Mouse (Mus musculus): ENCODE results near the gene Six3. TPM values are rescaled to one million over a fixed set of nuclear protein-coding genes. Genes with fewer than 3 reads are reported as not detected.

Six3 gene
- total and polyA plus RNA-seq, 3 experiments = not detected

DNA sequence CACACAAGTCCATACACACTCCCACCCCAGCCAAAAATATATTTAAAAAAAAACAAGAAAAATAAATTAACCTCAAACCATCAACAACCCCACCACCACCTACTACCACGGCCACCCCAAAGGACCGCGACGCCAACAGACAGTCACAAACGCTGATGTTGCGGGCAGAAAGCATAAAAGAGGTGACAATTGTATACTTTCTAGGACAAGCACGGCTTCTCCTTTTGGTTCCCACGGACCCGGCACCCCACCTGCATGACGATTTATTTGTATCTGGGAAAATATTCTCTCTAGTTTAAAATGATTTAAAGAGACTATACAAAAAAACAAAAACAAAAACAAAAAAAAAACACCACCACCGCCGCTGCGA is 10.6 kb downstream of the Six3 start:
- H3K9ac ChIP-seq (ENCODE audit: control insufficient read depth, low read depth, low read length, poor library complexity, severe bottlenecking) = no peak overlapping the region
- H3K4me1 ChIP-seq (ENCODE audit: control insufficient read depth in 1 of 2, insufficient read depth in 2 of 2, low read length in 2 of 2) = no peaks in the 10 kb centered on the region
- no peak overlapping the region for H3K4me3 ChIP-seq (ENCODE audit: control insufficient read depth in 1 of 2, insufficient read depth in 1 of 2, low read depth in 2 of 2, low read length in 2 of 2)
- H3K79me2 ChIP-seq (ENCODE audit: control insufficient read depth, insufficient read depth, low read length, poor library complexity) = no peaks in the 10 kb centered on the region
- DNase-seq (ENCODE audit: low read depth, low spot score) = no peak
- TF ChIP-seq CHD1 (IDR thresholded peaks at IDR 0.05; ENCODE audit: low read depth, low read length) = no peak
- TF ChIP-seq ETS1 (IDR thresholded peaks at IDR 0.05; ENCODE audit: low read depth, low read length) = no peak
- no peak for TF ChIP-seq MAFK (IDR thresholded peaks at IDR 0.05; ENCODE audit: borderline replicate concordance, low read depth, low read length)
- no peak for TF ChIP-seq MYB (IDR thresholded peaks at IDR 0.05; ENCODE audit: low read depth, low read length)
- TF ChIP-seq CHD2 (IDR thresholded peaks at IDR 0.05; ENCODE audit: low read length) = no peak
- no peak for TF ChIP-seq RCOR1 (IDR thresholded peaks at IDR 0.05; ENCODE audit: low read depth, low read length)
- no peak for TF ChIP-seq POLR2A (IDR thresholded peaks at IDR 0.05; ENCODE audit: control insufficient read depth in 1 of 2, insufficient read depth in 1 of 2, low read depth in 1 of 2, low read length in 2 of 2, poor library complexity in 1 of 2)
- TF ChIP-seq RAD21 (IDR thresholded peaks at IDR 0.05; ENCODE audit: low read depth, low read length) = no peak
- TF ChIP-seq E2F4 (IDR thresholded peaks at IDR 0.05; ENCODE audit: borderline replicate concordance, low read depth, low read length) = no peak
- TF ChIP-seq CTCF (IDR thresholded peaks at IDR 0.05 in 2 of 3, conservative IDR thresholded peaks at IDR 0.05 in 1 of 3; ENCODE audit: control insufficient read depth in 1 of 3, insufficient read depth in 1 of 3, low read depth in 2 of 3, low read length in 3 of 3, poor library complexity in 1 of 3, severe bottlenecking in 1 of 3) = no peak
- no peak for TF ChIP-seq ELF1 (IDR thresholded peaks at IDR 0.05; ENCODE audit: low read depth, low read length)
- TF ChIP-seq JUND (IDR thresholded peaks at IDR 0.05; ENCODE audit: low read depth, low read length) = no peak
- no peak for TF ChIP-seq NRF1 (IDR thresholded peaks at IDR 0.05; ENCODE audit: insufficient read depth, low read depth, low read length, poor library complexity, severe bottlenecking)
- no peak for TF ChIP-seq SIN3A (IDR thresholded peaks at IDR 0.05; ENCODE audit: low read length)
- H3K27ac ChIP-seq (ENCODE audit: control insufficient read depth, low read depth, low read length) = no peak overlapping the region
- H3K36me3 ChIP-seq (ENCODE audit: control insufficient read depth in 1 of 2, insufficient read depth in 2 of 2, low read length in 2 of 2) = no peaks in the 10 kb centered on the region
- H3K27me3 ChIP-seq (ENCODE audit: control insufficient read depth in 1 of 2, insufficient read depth in 2 of 2, low read length in 2 of 2) = peaks cover 0 to 2% of the 10 kb centered on the region in 2 experiments; a peak in 1 of 4 replicates
- H3K9me3 ChIP-seq (replicated peaks; ENCODE audit: insufficient read depth, low read length) = no peaks in the 10 kb centered on the region

DNA sequence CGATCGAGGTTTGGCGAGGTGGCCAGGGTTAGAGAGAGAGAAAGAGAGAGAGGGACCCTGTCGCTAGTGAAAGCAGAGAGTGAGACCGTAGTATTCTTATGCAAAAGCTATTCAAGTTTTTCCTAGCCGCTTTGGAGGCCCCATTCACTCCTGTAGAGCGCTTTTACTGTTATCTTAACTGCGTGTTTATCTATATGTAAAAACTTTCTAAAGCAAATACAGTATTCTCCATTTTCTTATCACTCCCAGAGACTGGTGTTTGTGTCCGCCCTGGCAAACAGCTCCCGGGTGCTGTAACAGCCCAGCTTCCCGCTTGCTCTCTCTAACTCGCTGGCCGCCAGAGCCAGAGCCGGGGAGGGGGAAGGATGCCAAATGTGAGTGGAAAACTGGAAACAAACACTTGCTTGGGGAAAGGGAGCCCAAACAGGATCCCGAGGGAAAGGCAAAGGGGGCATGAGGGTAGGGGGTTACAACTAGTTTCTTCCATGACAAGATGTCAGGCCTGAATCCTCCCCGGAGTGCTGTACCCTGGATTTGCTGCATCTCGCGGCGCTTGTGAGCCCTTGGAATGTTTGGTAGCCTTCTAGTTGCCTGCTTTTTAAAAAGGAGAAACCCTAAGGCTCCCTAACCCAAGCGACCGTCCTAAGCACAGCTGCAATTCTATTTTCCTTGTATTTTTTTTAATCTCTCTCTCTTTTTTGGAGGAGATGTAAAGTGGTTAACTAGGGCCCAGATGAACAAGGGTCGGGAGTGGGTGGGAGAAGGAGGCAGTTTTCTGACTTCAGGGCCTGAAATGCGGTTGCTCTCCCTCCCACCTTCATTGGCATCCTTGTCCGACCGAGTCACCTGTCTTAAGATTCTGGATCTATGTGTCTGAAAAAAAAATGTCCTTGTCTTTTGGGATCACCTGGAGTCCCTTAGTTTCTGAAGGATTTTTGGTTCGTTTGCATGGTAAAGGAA is 11.9 kb downstream of the Six3 start:
- no peaks in the 10 kb centered on the region for H3K4me1 ChIP-seq (ENCODE audit: control insufficient read depth in 1 of 2, insufficient read depth in 2 of 2, low read length in 2 of 2)
- H3K9me3 ChIP-seq (replicated peaks; ENCODE audit: insufficient read depth, low read length) = no peaks in the 10 kb centered on the region
- H3K9ac ChIP-seq (ENCODE audit: control insufficient read depth, low read depth, low read length, poor library complexity, severe bottlenecking) = no peak overlapping the region
- H3K27ac ChIP-seq (ENCODE audit: control insufficient read depth, low read depth, low read length) = no peak overlapping the region
- no peaks in the 10 kb centered on the region for H3K79me2 ChIP-seq (ENCODE audit: control insufficient read depth, insufficient read depth, low read length, poor library complexity)
- no peak overlapping the region for H3K4me3 ChIP-seq (ENCODE audit: control insufficient read depth in 1 of 2, insufficient read depth in 1 of 2, low read depth in 2 of 2, low read length in 2 of 2)
- DNase-seq (ENCODE audit: low read depth, low spot score) = no peak
- H3K36me3 ChIP-seq (ENCODE audit: control insufficient read depth in 1 of 2, insufficient read depth in 2 of 2, low read length in 2 of 2) = no peaks in the 10 kb centered on the region
- H3K27me3 ChIP-seq (ENCODE audit: control insufficient read depth in 1 of 2, insufficient read depth in 2 of 2, low read length in 2 of 2) = peaks cover 0 to 2% of the 10 kb centered on the region in 2 experiments; a peak in 1 of 4 replicates
- TF ChIP-seq USF2 (IDR thresholded peaks at IDR 0.05; ENCODE audit: borderline replicate concordance in 1 of 2, insufficient read depth in 1 of 2, low read depth in 1 of 2, low read length in 2 of 2) = no peak
- TF ChIP-seq SMC3 (IDR thresholded peaks at IDR 0.05; ENCODE audit: low read depth, low read length) = no peak
- no peak for TF ChIP-seq ZNF384 (IDR thresholded peaks at IDR 0.05; ENCODE audit: low read depth, low read length)
- no peak for TF ChIP-seq MAZ (IDR thresholded peaks at IDR 0.05; ENCODE audit: low read depth, low read length)
- no peak for TF ChIP-seq RCOR1 (IDR thresholded peaks at IDR 0.05; ENCODE audit: low read depth, low read length)
- no peak for TF ChIP-seq POLR2A (IDR thresholded peaks at IDR 0.05; ENCODE audit: control insufficient read depth in 1 of 2, insufficient read depth in 1 of 2, low read depth in 1 of 2, low read length in 2 of 2, poor library complexity in 1 of 2)
- TF ChIP-seq ZC3H11A (IDR thresholded peaks at IDR 0.05; ENCODE audit: low read depth, low read length) = no peak
- no peak for TF ChIP-seq MYB (IDR thresholded peaks at IDR 0.05; ENCODE audit: low read depth, low read length)
- TF ChIP-seq HCFC1 (IDR thresholded peaks at IDR 0.05; ENCODE audit: low read depth, low read length) = no peak
- TF ChIP-seq MAX (IDR thresholded peaks at IDR 0.05; ENCODE audit: low read length) = no peak
- TF ChIP-seq MXI1 (IDR thresholded peaks at IDR 0.05; ENCODE audit: low read depth, low read length) = no peak
- no peak for TF ChIP-seq JUND (IDR thresholded peaks at IDR 0.05; ENCODE audit: low read depth, low read length)
- no peak for TF ChIP-seq POLR2AphosphoS5 (IDR thresholded peaks at IDR 0.05; ENCODE audit: borderline replicate concordance, low read depth, low read length)
- no peak for TF ChIP-seq ELF1 (IDR thresholded peaks at IDR 0.05; ENCODE audit: low read depth, low read length)
- no peak for TF ChIP-seq CHD2 (IDR thresholded peaks at IDR 0.05; ENCODE audit: low read length)
- TF ChIP-seq CHD1 (IDR thresholded peaks at IDR 0.05; ENCODE audit: low read depth, low read length) = no peak
- TF ChIP-seq GATA1 (IDR thresholded peaks at IDR 0.05; ENCODE audit: low read depth, low read length) = no peak

Measured in MEL (cell line).